Mouse (Mus musculus) adrenal gland, adult 2 months (tissue): Measurements from ENCODE around the gene Lgals4. TPM values are rescaled to one million over a fixed set of nuclear protein-coding genes. Genes with fewer than 3 reads are reported as not detected.
A peak's percentile ranks its signal among the peaks of the same experiment; 100 is the strongest.

Experiments used
- DNase-seq: peaks from one replicate; pipeline ENCODE4 v3.0.0; 2021
- polyA plus RNA-seq: library from polyadenylated mRNA; depleted of rRNA; stranded (reverse); fragments of >200 nt; gene quantifications from 2 replicates; pipeline ENCODE4 v1.2.3, GENCODE M21; 2012
- total RNA-seq, 2 experiments: library from RNA; stranded (reverse); gene quantifications; 2 replicates each; pipeline ENCODE4 v1.2.3; 2021

Lgals4 gene
- total and polyA plus RNA-seq, 3 experiments = 7.4 to 20.5 (median 9.4) TPM

- DNase-seq = peak; percentile 61
Measured at GRCm38 (mm10) chr7:28808221-28808941, 25.3 kb upstream of the Lgals4 start, which contains the start of gene Hnrnpl. Gene Hnrnpl (plus strand): TSS chr7:28808541.

- peak; percentile 97 for DNase-seq
Measured at GRCm38 (mm10) chr7:28808957-28809393, 24.7 kb upstream of the Lgals4 start.

- DNase-seq = peak; percentile 82
Measured at GRCm38 (mm10) chr7:28809401-28810089, 24.1 kb upstream of the Lgals4 start.

- DNase-seq = peak; percentile 99
Measured at GRCm38 (mm10) chr7:28810107-28811066, 23.3 kb upstream of the Lgals4 start.

GRCm38 (mm10) chr7:28811228-28811627, 22.4 kb upstream of the Lgals4 start:
- peak; percentile 96 for DNase-seq

- no peak for DNase-seq
Measured at GRCm38 (mm10) chr7:28811640-28812275, 21.9 kb upstream of the Lgals4 start.

- DNase-seq = no peak
Measured at GRCm38 (mm10) chr7:28812436-28812835, 21.2 kb upstream of the Lgals4 start.

- no peak for DNase-seq
Measured at GRCm38 (mm10) chr7:28812949-28813348, 20.7 kb upstream of the Lgals4 start.

GRCm38 (mm10) chr7:28814306-28815034, 19.2 kb upstream of the Lgals4 start:
- DNase-seq = no peak

GRCm38 (mm10) chr7:28815230-28815629, 18.4 kb upstream of the Lgals4 start:
- no peak for DNase-seq

GRCm38 (mm10) chr7:28816201-28816600, 17.5 kb upstream of the Lgals4 start:
- no peak for DNase-seq

- no peak for DNase-seq
Measured at GRCm38 (mm10) chr7:28816920-28817319, 16.7 kb upstream of the Lgals4 start.

GRCm38 (mm10) chr7:28817524-28817923, 16.1 kb upstream of the Lgals4 start:
- DNase-seq = no peak

GRCm38 (mm10) chr7:28817957-28818356, 15.7 kb upstream of the Lgals4 start:
- DNase-seq = no peak

GRCm38 (mm10) chr7:28818436-28818835, 15.2 kb upstream of the Lgals4 start:
- DNase-seq = no peak

GRCm38 (mm10) chr7:28818861-28819452, 14.7 kb upstream of the Lgals4 start:
- no peak for DNase-seq

- DNase-seq = no peak
Measured at GRCm38 (mm10) chr7:28819571-28819970, 14.1 kb upstream of the Lgals4 start.

- DNase-seq = peak; percentile 64
Measured at GRCm38 (mm10) chr7:28820358-28821260, 13.0 kb upstream of the Lgals4 start.

GRCm38 (mm10) chr7:28821261-28821831, 12.3 kb upstream of the Lgals4 start:
- DNase-seq = peak; percentile 88
